Mouse (Mus musculus) embryonic facial prominence, embryonic 10.5 days (tissue): ENCODE measurements around the gene Abcb9. TPM values are rescaled to one million over a fixed set of nuclear protein-coding genes. Genes with fewer than 3 reads are reported as not detected.

Source experiments
- DNase-seq: peaks from one replicate; pipeline ENCODE4 v3.0.0-alpha.2; 2017; ENCODE audit warnings: low spot score
- H3K27ac ChIP-seq: fragments of 300-500 bp; sonication (generic); replicated peaks from 2 replicates; pipeline ENCODE4 v1.5.1; 2016; ENCODE audit warnings: mild to moderate bottlenecking
- H3K27me3 ChIP-seq: fragments of 300-500 bp; sonication (generic); replicated peaks from 2 replicates; pipeline ENCODE4 v1.6.1; 2016; ENCODE audit warnings: low read depth, mild to moderate bottlenecking; ENCODE audit not compliant: poor library complexity, severe bottlenecking
- H3K36me3 ChIP-seq: fragments of 300-500 bp; sonication (generic); replicated peaks from 2 replicates; pipeline ENCODE4 v1.6.1; 2016; ENCODE audit warnings: mild to moderate bottlenecking, moderate library complexity
- H3K4me1 ChIP-seq: fragments of 300-500 bp; sonication (generic); 2 replicates; pipeline ENCODE4 v1.6.1; 2016
- H3K4me3 ChIP-seq: fragments of 300-500 bp; sonication (generic); 2 replicates; pipeline ENCODE4 v1.5.1; 2016; ENCODE audit warnings: mild to moderate bottlenecking, moderate library complexity
- H3K9me3 ChIP-seq: fragments of 300-500 bp; sonication (generic); 2 replicates; pipeline ENCODE4 v1.6.1; 2016; ENCODE audit warnings: mild to moderate bottlenecking
- WGBS: fragments of 180-500 bp; shearing (Covaris S2); methylation state at CpG from one replicate; pipeline ENCODE4 v1.1.7; 2016; 5-methylcytosine and 5-hydroxymethylcytosine counted together
- polyA plus RNA-seq: library from polyadenylated mRNA; unstranded; fragments of >200 nt; fragmentation: Nextera tagmentation; extraction: Ambion mirVana; gene quantifications from 2 replicates; pipeline ENCODE4 v1.2.1, GENCODE M21; 2016

Abcb9 gene
- polyA plus RNA-seq, 1 experiment from 2014 or later = 0.76 TPM

GRCm38 (mm10) chr5:124111077-124111741, 15.6 kb upstream of the Abcb9 start:
- peaks cover 32% of the 10 kb centered on the region for H3K4me1 ChIP-seq
- H3K4me3 ChIP-seq = peak overlapping the region; percentile 94
- H3K9me3 ChIP-seq = no peaks in the 10 kb centered on the region
- H3K27ac ChIP-seq = peak overlapping the region; percentile 92
- H3K36me3 ChIP-seq = peaks cover 7% of the 10 kb centered on the region; the same call in 1 of the 2 replicates
- 27% methylated on average over 17 of the region's 17 CpGs for WGBS
- DNase-seq = peak; percentile 62
- H3K27me3 ChIP-seq = no peaks in the 10 kb centered on the region

GRCm38 (mm10) chr5:124103552-124103951, 8.0 kb upstream of the Abcb9 start:
- no peaks in the 10 kb centered on the region; the same call in 1 of the 2 replicates for H3K36me3 ChIP-seq
- 0 out of 2 replicates have a peak, but pooled peaks cover 3% of the 10 kb centered on the region for H3K9me3 ChIP-seq
- WGBS = 93% methylated on average over 9 of the region's 9 CpGs
- H3K27ac ChIP-seq = no peak overlapping the region
- H3K4me1 ChIP-seq = no peaks in the 10 kb centered on the region
- no peaks in the 10 kb centered on the region for H3K27me3 ChIP-seq
- DNase-seq = no peak
- no peak overlapping the region for H3K4me3 ChIP-seq

GRCm38 (mm10) chr5:124103020-124103419, 7.4 kb upstream of the Abcb9 start:
- H3K4me3 ChIP-seq = no peak overlapping the region
- no peaks in the 10 kb centered on the region; the same call in 1 of the 2 replicates for H3K36me3 ChIP-seq
- H3K4me1 ChIP-seq = no peaks in the 10 kb centered on the region
- WGBS = 92% methylated on average over 3 of the region's 3 CpGs
- 0 out of 2 replicates have a peak, but pooled peaks cover 3% of the 10 kb centered on the region for H3K9me3 ChIP-seq
- H3K27ac ChIP-seq = no peak overlapping the region
- no peak for DNase-seq
- no peaks in the 10 kb centered on the region for H3K27me3 ChIP-seq

- no peaks in the 10 kb centered on the region; the same call in 1 of the 2 replicates for H3K36me3 ChIP-seq
- no peak overlapping the region for H3K27ac ChIP-seq
- WGBS = 91% methylated on average over 6 of the region's 6 CpGs
- H3K9me3 ChIP-seq = 0 out of 2 replicates have a peak, but pooled peaks cover 3% of the 10 kb centered on the region
- no peak for DNase-seq
- H3K4me3 ChIP-seq = no peak overlapping the region
- no peaks in the 10 kb centered on the region for H3K27me3 ChIP-seq
- no peaks in the 10 kb centered on the region for H3K4me1 ChIP-seq
Observed at GRCm38 (mm10) chr5:124102326-124102725, 6.7 kb upstream of the Abcb9 start.

GRCm38 (mm10) chr5:124100128-124101044, 4.8 kb upstream of the Abcb9 start:
- Histone ChIP-seq H3K36me3 (no peaks in the 10 kb centered on the region; the same call in 1 of the 2 replicates), H3K4me3 (no peak overlapping the region), H3K27me3 (peaks cover 7% of the 10 kb centered on the region; the same call in 1 of the 2 replicates), H3K27ac (no peak overlapping the region), H3K9me3 (0 out of 2 replicates have a peak, but pooled peaks cover 3% of the 10 kb centered on the region), H3K4me1 (peaks cover 7% of the 10 kb centered on the region)
- WGBS = 94% methylated on average over 11 of the region's 11 CpGs
- no peak for DNase-seq

- 87% methylated on average over 2 of the region's 2 CpGs for WGBS
Observed at GRCm38 (mm10) chr5:124098923-124099322, 3.3 kb upstream of the Abcb9 start.

GRCm38 (mm10) chr5:124095077-124095581, 469 bp downstream of the Abcb9 start:
- no peaks in the 10 kb centered on the region for H3K36me3 ChIP-seq
- peak; percentile 30 for DNase-seq
- H3K27me3 ChIP-seq = peaks cover 30% of the 10 kb centered on the region
- H3K9me3 ChIP-seq = 0 out of 2 replicates have a peak, but pooled peaks cover 3% of the 10 kb centered on the region
- WGBS = 10% methylated on average over 19 of the region's 19 CpGs
- H3K27ac ChIP-seq = no peak overlapping the region
- peak overlapping the region; percentile 59 for H3K4me3 ChIP-seq
- H3K4me1 ChIP-seq = peaks cover 16% of the 10 kb centered on the region

More at GRCm38 (mm10) chr5:124098923-124099322, 3.3 kb upstream of the Abcb9 start:
- Histone ChIP-seq H3K36me3 (no peaks in the 10 kb centered on the region), H3K4me3 (no peak overlapping the region), H3K9me3 (0 out of 2 replicates have a peak, but pooled peaks cover 3% of the 10 kb centered on the region), H3K27me3 (peaks cover 22% of the 10 kb centered on the region), H3K4me1 (peaks cover 16% of the 10 kb centered on the region), H3K27ac (no peak overlapping the region)
- DNase-seq = no peak

- DNase-seq = no peak
- Histone ChIP-seq H3K4me1 (peaks cover 16% of the 10 kb centered on the region), H3K36me3 (no peaks in the 10 kb centered on the region), H3K27me3 (peaks cover 30% of the 10 kb centered on the region), H3K9me3 (no peaks in the 10 kb centered on the region), H3K4me3 (no peak overlapping the region), H3K27ac (no peak overlapping the region)
- WGBS = 81% methylated on average over 12 of the region's 12 CpGs
Observed at GRCm38 (mm10) chr5:124093852-124094604, 1.6 kb downstream of the Abcb9 start.

GRCm38 (mm10) chr5:124093120-124093794, 2.3 kb downstream of the Abcb9 start:
- 79% methylated on average over 11 of the region's 11 CpGs for WGBS
- no peak for DNase-seq

GRCm38 (mm10) chr5:124091951-124092406, 3.6 kb downstream of the Abcb9 start:
- WGBS = 67% methylated on average over 9 of the region's 9 CpGs
- Histone ChIP-seq H3K27me3 (peaks cover 30% of the 10 kb centered on the region), H3K27ac (no peak overlapping the region), H3K9me3 (no peaks in the 10 kb centered on the region), H3K4me3 (no peak overlapping the region), H3K4me1 (peaks cover 16% of the 10 kb centered on the region), H3K36me3 (no peaks in the 10 kb centered on the region)
- no peak for DNase-seq

More at GRCm38 (mm10) chr5:124093120-124093794, 2.3 kb downstream of the Abcb9 start:
- Histone ChIP-seq H3K27me3 (peaks cover 30% of the 10 kb centered on the region), H3K27ac (no peak overlapping the region; the same call in 1 of the 2 replicates), H3K36me3 (no peaks in the 10 kb centered on the region), H3K4me3 (no peak overlapping the region), H3K9me3 (no peaks in the 10 kb centered on the region), H3K4me1 (peaks cover 16% of the 10 kb centered on the region)

GRCm38 (mm10) chr5:124089868-124090267, 5.7 kb downstream of the Abcb9 start:
- no peak overlapping the region for H3K27ac ChIP-seq
- peaks cover 4% of the 10 kb centered on the region for H3K4me1 ChIP-seq
- no peak for DNase-seq
- 90% methylated on average over 23 of the region's 23 CpGs for WGBS
- no peak overlapping the region for H3K4me3 ChIP-seq
- H3K9me3 ChIP-seq = no peaks in the 10 kb centered on the region
- H3K27me3 ChIP-seq = peaks cover 18% of the 10 kb centered on the region
- no peaks in the 10 kb centered on the region for H3K36me3 ChIP-seq
